Mouse (Mus musculus): ENCODE measurements at regions not wholly inside any gene's neighbourhood (a gene's known extent, or its start where the extent isn't known, plus 50 kb on each side); places are given as distances from the start of the nearest gene placed in this dataset.

DNA sequence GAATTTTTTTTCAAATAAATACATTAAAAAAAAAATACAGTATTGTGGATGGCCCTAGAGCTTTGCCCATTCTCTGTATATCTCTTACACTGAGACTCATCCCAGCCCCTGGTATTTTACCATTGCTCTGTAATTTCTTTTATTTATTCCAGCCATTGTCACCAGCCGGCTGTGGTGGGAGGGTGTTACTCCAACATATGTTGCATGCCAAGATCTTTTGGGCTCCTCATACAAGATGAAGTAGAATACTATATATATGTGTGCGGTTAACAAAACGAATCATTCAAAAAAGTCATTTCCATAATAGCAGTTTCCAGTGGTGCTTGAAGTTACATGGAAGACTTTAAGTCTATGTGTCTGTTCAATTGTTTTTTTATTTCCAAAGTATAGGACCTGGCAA lies 268.0 kb upstream of the Npvf start:
- no peak for DNase-seq

DNA sequence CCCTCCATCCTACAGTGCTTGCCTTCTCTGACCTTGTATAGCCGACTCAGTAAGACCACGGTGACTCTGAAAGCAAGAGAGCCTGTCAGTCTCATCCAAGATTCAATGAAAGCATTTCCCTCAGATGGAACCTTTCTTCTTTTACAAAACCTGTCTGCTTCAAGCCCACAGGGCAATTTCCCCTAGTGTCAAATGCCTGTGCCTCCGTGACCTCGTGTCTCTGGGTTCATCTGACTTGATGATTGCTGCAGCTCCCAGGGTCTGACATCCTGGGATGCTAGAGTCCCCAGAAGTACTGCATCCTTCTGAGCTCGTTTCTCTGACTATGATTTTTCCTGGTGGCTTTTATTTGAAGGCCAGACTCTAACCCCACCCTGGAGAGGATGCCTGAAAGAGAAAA lies 270.3 kb upstream of the Npvf start:
- no peak for DNase-seq

DNA sequence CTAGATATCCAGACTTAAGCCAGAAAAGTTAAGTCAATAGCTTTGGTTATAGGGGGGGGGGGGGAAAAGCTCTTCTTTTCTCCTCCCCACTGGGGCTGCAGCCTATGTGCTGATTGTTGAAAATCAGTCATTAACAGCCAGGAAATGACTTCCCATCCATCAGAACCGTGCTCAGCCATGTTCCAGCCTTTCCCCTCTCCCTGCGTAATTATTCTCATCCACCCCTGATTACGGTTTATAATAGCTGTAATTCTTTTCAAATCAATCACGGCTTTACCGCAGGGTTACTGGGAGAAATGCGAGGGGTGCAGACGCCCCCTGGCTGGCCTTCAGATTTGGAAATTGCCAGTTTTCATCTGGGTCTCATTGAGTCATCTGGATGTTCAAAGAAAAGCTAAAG lies 270.8 kb upstream of the Npvf start:
- DNase-seq, result no peak

DNA sequence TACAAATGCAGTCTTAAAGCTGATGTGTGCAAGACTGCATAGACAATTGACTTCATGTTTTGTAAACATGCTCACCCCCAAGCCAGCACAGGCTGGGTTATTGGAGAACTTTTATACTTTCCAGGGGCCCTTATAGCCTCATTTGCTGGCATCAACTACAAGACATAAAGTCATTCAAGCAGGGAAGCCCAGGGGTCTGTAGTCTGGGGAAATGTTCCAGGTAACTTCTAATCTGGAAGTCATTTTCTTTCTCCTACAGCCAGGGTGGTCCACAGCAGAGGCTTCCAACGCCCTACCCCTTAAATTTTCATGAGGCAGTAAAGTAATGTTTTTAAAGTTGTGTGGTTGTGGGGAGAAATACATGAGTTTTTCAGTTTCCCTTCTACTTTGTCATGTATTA lies 272.1 kb upstream of the Npvf start:
- no peak for DNase-seq

DNA sequence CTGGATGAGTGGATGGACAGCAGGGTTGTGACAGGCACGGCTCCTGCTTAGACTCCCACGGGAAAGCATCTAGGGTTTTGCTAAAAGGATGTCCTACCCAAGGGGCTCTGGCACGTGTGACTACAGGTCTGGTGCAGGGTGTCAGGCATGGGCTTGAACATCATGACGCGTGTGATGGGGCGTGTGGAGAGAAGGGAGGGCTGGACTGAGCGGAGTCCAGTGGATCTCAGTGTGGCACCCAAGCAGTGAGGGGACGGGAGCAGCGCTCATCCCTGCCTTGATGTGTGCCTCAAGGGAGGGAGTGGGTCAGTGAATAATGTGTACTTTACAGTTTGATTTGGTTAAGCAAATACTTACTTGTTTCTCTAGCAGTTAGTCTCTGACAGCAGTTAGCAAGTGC lies 275.3 kb upstream of the Npvf start:
- DNase-seq, result no peak

DNA sequence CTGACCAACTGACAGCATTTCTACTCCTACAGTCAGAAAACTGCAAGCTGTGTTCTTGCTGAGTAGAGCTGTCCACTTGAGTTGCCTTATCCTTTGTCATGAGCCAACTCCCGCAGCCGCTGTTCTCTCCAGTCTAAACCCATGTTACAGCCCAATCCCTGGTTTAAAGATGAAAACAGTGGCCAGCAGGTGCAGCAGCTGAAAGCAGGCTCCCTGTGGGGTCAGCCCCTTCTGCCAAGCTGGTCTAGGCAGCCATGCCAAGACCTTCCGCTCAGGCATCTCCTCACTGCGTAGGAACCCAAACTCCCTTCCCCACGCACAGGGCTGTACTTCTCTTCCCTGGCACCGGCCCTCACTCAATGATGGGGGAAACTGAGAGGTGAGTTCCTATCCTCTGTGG lies 279.3 kb upstream of the Npvf start:
- no peak for DNase-seq

DNA sequence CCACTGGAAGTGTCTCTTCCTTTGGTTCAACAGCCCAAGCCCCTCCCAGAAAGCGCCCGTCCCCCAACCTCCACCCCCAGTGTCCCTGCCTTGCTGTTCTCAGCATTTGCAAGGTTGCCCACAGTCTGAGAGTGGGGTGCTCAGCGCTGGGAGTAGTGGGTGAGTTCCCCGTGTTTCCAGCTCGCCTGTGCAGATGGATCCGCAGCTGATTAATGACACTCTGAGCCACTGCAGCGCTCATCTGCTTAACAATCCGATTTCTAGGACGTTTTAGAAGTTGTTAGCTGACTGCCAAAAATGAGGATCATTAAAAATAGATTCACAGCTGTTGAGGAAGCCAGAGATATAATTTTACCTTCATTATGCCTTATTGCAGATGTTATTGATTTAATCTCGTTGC lies 280.0 kb upstream of the Npvf start:
- DNase-seq, result no peak

DNA sequence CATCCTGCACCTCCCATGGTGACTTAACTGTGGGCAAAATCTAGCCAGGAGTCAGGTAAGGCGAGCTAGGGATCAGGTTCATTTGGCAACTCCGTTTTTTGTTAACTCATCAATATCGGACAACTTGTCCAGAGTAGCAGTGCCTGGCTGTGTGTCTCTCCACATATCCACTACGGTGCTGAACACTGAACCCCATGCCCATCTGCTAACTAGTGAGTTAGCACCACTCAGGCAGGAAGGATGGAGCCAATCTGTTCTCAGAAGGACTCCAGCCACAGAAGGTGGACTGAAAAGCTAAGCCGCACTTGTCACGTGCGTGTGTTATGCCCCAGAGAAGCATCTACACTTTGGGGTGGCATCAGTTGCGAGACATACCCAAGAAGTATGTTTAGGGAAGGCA lies 282.1 kb upstream of the Npvf start:
- no peak for DNase-seq

DNA sequence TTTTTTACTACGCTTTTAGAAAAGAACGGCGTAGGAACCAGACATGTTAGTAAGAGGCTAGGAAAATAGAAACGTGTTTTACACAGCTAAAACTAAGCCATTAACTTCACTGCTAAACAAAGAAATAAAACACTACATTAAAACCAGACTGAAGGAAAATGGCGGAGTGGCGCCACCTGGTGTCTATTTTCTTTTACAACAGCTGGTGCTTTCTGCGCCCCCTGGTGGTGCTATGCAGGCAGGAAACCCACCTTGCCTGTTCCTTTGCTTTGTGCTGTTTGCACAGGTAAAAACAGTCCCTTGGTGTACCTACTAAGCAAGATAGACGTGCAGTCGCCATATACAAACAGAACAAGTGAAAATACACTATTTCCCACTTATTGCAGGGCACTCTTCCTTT lies 282.9 kb upstream of the Npvf start:
- DNase-seq, result peak; percentile 55

DNA sequence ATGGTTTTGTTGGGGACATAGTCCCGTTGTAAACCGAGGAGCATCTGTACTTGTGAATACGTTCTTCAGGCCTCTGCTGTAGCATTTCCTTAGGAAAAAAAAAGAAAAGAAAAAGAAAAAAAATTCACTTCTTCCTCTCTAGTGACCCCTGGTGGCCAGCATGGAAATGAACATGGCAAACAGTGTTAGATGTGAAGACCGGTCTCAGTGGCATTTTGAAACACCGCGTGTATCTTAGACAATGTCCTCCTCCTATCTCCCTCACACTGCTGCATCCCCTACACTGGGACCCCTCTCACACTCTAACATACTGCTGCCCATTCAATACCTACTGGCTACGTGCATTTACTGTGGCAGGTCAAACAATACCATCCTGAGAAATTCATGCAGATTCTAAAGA lies 284.6 kb upstream of the Npvf start:
- DNase-seq, result no peak

DNA sequence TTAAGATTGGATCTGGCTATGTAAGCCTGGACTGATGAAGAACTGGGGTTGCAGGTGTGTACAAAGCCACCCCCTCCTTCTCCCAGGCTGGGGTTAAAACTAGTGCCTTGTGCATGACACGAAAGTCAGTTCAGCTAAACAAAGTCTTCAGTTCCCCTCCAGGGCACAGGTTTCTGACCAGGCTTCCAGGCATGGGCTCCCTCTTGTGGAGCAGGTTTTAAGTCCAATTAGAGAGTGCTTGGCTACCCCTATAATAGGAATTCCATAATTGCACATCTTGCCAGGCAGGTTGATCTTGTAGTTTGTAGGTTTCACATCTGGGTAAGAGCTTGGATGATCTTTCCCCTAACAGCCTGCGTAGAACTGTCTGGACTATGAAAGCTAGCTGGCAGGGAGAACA lies 285.2 kb upstream of the Npvf start:
- no peak for DNase-seq

DNA sequence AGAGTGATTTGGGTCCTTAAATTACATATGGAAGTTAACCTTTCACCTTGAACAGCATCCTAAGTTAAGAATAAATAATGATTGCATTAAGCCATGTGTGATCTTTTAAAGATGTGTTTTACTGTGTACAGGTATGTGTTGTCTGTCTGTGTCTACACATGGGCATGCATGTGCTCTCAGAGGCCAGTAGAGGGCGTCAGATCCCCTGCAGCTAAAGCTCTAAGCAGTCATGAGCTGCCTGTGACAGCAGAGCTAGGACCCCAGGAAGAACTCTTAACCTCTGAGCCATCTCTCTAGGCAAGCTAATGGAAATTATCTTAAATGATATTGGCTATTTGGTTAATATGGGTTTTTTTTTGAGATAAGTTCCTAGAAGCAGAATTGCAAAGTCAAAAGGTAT lies 285.9 kb upstream of the Npvf start:
- no peak for DNase-seq

DNA sequence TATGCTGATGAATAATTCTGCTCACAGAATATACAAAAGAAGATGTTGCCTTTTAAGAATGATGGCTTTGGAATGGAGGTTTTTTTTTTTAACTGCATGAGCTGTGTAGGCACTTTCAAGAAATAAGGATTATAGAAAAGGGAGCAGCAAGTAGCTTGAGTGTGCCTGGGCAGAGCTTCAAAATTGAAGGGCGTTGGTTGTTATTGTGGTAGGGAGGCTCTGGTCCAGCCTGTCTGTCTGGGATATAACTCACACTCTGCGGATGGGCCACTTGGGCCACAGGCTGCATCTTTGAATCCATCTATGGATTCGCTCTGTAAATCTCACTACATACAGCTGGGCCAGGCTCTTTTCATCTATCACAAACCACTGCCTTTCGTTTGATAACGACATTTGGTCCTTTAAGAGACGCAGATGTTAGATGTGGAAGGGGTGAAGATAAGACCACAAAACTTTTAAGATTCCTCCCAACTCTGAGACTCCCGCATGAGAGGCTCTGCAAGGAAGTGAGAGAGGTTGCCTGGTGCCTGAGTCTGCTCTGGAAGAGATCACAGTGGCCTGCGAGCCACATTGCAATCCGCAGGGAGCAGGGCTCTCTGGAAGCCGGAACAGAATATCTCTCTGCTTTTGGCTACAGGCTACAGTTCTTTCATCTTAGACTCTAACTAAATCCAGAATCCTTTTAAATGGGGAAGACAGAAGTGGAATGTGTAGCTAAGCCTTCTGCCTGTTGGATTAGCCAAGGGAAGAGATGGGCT lies 286.6 kb upstream of the Npvf start:
- DNase-seq, result no peak

DNA sequence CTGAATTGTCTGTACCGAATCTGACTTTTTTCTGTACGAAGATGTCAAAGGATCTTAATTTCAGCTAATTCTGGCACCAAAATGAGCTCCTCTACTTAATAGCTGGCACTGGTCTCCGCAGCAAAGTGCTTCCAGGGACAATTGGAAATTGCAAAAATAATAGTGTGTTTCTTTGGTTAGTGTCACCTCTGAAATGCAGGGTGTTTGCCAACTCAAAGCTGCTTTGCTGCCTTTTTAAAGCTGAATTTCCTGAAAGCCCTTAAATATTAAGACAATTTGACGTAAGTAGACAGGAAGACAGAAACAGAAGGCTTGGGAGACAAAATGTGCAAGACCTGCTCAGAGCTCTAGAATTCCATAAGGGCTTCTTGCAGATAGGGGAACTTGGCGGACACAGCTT lies 288.5 kb upstream of the Npvf start:
- no peak for DNase-seq

DNA sequence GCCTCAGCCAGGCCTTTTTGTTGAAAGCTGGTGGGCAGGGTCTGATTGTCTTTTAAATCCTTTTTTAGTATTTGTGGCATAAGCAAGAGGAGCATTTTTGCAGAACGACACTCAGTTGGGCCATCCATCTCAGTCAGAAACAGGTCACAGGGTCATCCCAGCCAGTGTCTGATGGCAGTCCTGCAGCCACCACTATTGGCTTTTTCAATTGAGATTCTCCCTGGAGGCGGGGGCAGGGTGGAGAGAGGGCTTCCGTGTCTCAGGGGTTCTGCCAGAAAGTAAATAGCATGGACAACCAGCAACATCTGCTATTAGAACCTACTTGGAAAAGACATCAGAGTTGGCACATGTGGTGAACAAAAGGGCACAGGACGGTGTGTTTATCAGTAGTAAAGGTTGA lies 293.8 kb upstream of the Npvf start:
- DNase-seq, result no peak

DNA sequence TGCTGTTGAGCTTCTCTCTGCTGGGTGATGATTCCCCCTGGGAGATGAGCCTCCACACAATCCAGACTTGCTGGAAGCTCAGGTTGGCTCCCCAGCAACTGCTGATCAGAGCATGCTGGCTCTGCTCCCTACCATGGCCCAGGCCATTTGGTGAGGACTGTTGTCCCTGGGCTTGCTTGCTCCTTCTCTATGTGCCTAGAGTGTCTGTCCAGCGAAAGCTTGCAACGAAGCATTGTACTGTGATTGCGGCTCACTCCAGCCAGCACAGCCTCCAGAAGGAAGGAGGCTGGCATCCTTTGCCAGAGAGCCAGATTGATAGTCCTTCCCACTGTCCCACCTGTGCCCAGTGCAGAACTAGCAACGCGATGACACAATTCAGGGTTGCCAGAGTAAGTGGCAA lies 295.1 kb upstream of the Npvf start:
- no peak for DNase-seq

DNA sequence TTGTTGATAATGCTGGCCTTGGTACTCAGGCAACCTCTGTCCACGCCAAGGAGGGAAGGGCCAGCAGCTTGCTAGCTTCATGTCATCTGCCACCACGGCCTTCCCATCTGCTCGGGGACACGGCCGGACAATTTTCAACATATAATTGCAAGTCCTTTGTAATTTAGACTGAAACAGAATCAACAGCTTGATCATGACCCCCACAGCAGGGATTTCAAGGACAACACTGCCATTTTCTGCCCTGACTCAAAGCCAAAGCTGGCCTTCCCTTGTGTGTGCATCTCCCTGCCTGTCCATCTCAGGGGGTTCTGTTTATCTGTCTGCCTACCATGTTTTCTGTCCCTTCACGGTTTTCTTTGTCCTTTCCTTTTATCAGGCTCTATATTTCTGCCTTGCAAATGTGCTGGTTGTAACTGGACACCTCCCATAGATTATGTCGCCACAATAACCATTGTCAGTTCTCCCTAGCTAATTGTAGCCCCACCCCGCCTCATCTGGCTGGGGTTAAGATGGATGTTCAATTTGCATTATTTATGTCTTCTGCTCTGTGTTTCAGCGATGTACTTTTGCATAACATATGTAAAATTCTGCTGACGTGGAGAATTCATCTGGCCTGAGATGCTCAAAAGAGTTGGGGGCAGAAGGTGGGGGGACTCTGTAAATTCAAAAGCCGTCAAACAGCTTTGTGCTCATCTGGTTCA lies 295.8 kb upstream of the Npvf start:
- no peak for DNase-seq

DNA sequence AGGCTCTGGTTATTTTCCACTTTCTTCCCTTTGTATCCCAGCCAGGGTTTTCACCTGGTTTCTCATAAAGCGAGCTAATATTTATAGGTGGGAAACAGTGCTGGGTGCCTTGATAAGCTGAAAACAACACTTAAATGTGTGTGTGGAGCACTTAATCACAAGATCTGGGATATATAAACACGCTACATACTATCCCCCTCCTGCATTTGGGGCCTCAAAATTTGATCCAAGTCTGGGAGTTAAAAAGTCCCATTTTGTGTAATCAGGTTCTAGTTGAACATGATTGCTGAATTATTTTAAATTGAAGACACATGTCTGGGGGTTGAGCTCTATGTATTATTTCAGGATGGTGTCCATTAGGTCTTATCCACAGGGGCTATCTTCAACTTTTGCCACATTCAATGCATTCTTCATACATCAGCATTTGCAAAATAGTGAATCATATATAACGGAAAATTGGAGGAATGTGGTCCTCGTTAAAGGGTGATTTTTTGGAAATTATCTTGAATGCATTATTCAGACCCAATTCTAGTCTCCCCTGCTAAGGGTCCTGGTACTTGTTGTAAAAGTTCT lies 303.2 kb upstream of the Npvf start:
- DNase-seq, result no peak

DNA sequence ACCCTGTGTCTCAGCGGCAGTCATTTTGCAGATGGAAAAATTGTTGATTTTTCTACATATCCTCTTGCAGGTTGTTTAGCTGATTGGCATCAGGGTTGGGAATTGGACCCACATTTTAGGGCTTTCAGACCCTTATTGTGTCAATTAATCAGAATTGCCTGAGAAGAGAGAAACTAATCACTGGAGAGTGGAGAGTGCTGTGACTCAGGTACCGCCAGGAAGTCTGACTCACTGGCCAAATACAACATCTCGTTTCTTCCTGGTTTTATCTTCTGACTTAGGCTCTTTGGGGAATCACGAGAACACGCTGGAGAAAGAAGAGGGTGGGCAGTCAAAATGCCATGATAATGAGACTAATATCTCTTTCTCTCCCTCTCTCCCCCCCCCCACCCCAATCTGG lies 306.1 kb upstream of the Npvf start:
- DNase-seq, result no peak

DNA sequence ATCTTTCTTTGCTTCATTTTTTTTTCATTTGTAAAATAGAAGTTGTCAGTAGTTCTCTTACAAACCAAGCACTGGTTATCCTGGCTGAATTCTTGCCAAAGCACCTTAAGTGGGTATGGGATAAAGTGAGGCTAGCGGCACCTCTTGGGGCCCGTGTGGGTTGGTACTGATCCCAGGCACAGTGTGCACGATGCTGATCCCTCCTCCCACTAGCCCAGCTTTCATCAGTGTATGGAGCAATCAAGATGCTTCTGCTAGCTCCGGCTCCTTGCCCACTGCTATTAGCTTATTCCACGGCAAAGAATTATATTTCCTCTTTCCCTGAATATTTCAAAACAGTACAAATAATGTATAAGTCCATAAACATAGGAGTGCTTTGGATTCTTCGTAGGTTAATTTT lies 307.4 kb upstream of the Npvf start:
- no peak for DNase-seq

DNA sequence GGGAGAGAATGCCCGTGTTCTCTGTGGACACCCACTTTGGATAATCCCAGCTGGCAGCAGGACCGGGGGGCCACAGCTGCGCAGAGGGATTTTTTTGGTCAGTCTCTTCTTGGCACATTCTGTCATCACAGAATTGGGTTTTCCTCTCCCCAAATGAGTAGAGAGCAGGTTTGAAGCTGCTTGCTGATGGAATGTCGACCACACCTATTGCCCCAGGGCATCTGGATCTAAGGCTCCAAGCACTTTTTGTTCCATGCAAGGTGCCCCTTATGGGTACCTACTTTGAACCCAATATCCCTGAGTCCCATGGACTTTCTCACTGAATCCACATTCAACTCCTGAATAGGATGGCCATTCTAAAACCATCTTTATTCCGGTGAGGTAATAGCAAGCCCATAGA lies 314.3 kb upstream of the Npvf start:
- DNase-seq, result no peak

DNA sequence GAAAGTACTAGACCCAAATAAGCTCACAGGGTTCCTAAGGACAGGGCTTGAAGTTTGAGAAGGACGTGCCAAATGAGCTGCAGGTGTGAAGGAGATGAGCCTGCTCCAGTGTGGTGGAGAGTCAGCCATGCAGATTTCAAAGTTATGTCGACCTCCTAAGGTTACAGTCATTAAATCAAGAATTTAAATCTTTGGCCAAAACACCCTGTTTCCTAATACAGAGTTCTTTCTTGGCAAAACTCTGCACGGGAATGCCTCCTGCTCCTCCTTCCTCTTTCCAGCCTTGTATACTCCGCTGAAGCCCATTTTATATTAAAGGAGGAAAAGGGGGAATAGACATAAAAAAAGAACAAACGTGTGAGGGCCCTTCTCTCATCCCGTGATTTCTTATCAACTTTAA lies 315.1 kb upstream of the Npvf start:
- no peak for DNase-seq

DNA sequence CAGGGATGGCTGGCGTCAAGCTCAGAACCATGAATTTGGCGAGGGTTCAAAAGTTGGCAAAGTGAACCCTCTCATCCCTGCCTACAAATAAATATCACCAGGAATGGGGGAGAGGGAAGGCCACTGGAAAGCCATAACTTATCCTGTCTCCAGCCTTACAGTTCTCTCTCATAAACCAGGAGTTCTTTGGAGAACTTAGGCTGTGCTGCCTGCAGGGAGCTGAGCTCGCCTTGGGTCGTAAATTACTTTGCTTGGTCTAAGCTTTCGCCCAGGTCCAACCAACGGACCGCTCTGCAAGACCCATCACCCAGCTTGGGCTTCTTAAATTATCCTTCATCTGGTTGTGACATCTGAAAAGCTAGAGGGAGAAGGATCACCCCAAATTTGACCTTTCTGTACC lies 315.8 kb upstream of the Npvf start:
- DNase-seq, result no peak

DNA sequence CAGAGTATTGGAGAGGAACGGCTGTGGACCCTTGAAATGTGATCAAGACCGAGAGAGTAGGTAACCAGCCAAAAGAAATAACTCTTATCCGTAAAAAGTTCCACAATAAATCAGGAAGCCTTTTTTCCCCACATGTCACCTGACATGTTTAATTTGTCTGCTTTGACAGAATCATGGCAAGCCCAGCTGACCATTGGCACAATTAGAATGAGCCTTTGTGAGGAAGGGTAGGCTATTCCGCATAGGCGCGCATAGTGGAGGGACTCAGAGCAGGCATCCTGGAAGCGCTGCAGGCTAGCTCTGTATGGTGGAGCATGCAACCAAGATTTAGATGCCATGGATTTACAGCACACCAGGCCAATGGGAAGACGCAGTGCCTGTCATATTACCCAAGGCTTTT lies 316.5 kb upstream of the Npvf start:
- no peak for DNase-seq

All from adrenal gland, adult 2 months (tissue).